Mouse (Mus musculus): ENCODE measurements around the gene Bcl11a.

DNA sequence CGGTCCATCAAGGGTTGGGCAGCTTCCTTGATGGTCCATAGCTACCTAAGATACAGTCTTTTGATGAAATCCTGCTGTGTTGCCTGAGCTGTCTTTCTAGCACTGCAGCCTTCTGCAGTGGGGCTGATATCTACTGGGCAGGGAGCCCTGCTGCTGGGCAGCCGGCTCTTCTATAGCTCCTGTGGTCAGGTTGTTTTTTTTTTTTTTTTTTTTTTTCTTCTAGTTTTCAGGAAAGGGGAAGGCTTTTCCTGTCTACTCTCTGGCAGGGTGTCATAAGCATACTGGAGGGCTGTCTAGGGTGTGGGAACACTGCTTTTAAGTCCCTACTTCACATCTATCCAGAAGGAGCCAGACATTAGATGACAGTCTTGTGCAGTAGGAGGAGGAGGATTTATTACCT, 24.5 kb downstream of the Bcl11a start:
- no peak for TF ChIP-seq GATA1 (IDR thresholded peaks at IDR 0.05; ENCODE audit: borderline replicate concordance, low read length)
- no peak for TF ChIP-seq FLI1 (IDR thresholded peaks at IDR 0.05; ENCODE audit: low read length)

Data from megakaryocyte, embryonic 14.5 days (primary cell).